Mouse (Mus musculus): Measurements from ENCODE around the gene Timp3.
A peak's percentile ranks its signal among the peaks of the same experiment; 100 is the strongest.

Gene Timp3

DNA sequence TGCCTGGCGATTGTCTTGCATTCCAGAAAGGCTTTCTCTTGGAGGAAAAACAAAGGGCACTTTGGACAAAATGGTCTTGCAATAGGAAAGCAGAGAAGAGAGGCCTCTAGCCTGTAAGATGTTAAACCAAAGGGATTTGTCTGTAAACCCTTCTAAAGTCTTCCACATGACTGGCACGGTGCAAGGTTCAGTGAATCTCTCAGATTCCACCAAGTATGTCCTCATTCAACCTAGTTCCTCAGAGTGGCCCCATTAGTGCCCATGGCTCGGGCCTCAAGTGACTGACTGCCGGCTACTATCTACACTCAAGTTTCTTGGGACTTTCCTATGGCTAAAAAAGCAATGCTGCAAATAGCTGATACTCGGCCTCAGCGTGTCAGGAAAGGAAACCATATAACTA lies 1.8 kb upstream of the Timp3 start:
- DNase-seq, result no peak

DNA sequence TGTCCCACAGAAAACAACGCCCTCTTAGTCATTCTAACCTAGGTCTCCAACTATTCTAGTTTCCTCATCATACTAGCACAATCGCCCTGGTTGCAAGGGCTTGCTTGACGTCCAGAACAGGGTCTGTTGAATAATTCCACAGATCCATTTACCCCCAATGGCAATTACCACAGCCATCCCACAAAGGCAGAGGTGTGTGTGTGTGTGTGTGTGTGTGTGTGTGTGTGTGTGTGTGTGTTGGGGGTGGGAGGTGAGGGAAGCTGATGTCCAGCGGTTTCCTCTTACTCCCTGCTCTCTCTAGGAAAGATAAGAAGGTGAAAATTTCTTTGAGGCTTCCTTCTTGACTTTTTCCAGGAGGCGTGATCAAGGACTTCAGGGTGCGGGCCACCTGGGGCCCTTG lies 377 bp upstream of the Timp3 start:
- DNase-seq, result no peak

DNA sequence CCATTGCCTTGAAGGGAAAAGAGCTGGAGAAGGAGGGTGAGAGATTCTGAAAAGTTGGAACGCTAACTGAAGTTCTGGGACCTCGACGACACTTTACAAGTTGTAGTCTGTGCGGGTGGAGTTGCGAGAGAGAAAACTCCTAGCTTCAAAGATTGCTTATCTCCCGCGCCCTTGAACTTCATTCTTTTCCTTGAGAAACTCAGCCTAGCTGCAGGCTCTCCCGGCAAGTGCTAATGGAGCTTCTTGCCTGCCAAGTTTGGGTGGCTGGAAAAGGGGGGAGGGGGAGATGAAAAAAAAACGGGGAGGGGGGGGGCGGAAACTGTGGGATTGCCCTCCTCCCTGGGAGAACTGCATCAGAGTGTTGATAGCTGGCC lies 932 bp downstream of the Timp3 start:
- no peak for DNase-seq

DNA sequence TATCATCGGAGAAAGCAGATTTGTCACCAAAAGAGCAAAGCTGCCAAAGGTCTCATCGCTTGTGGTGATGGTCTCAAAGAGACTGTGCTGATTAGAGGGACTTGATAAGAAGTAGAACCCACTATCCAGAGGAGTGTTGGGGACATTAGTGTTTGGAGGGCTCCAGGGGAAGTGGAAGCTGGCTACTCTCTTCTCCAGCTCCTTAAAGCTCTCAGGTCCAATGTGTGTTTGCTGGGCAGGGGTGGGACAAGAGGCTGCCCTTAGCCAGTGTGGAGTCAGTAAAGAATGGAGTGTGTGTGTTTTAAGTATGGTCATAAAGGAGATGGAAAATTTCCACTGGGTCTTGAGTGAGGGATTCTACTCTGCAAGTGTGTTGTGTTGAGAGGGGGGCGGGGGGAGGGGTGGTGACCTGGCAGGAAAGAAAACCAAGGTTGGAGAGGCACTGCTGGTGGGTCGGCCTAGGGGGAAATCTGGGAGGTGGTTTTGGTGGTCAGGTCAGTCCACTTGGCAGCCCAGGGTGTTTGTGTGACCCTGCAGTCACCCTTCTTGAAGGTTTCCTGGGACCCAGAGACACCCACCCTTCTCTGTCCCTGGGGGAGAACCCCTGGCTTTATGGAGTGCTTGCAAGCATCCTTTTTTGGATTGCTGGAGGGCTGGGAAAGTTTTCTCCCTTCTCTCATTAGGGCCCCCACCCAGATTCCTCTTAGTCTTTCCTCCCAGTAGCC lies 1.6 kb downstream of the Timp3 start:
- DNase-seq, result no peak

DNA sequence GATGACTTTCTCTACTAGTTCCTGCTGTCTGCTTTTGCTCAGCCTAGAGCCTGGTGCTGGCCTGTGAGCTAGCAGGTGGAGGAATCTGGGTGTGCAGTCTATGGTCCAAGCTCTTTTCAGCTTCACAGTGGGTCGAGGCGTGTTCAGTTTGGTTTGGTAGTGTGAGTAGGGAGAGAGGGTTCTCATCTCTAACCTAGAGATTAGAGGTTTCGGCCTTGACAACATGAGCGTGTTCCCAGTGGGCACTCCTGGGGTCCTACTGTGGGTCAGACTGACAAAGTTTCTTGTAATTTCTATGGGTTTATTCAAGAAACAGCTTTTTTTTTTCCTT lies 2.1 kb downstream of the Timp3 start:
- DNase-seq, result no peak

DNA sequence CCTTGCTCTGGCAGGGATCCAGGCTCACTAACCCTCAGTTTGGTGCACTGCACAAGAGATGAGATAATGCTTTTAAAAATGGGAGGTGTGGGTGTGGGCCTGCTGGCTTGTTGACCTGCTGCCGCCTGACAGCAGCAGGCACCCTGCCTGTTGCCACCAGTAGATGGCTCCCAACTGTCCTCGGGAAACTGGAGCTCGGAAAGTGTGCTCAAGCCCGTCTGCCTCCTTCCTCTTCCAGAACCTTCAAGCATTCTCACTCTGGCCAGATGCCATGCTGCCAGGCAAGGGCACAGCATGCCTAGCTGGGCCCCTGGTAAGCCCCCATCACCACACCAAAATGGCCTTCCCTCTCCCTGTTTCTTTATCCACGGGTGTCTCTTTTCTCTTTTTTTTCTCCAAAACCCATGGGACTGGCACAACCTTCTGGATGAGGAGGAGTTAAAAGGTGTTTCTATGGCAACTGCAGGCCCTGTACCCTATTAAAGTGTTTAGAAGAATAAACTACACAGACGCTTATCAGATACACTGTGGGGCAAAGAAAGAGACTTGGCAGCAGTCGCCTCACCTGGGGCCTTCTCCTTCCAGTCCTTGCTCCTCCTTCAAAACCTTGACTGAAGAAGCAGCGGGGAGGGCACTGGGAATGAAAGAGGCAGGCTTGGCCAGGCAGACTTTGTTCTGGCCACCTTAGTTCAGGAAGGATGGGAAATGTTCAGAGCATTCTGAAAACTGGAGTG lies 2.8 kb downstream of the Timp3 start:
- peak; percentile 80 for DNase-seq

DNA sequence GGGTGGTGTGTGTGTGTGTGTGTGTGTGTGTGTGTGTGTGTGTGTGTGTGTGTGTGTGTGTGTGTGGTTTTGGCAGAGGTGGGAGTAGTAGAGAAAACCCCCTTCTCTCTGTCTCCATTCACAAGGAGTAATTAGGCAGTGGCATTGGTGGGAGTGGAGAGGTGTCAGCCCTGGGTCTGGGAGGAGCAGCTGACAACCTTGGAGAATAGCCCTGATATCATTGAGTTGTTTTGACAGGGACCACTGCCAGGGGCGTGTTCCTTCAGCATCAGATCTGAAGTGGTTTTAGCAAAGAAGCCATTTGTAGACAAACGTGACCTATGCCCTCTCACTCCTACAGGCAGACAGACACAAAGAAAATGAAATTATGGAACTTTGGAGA lies 3.3 kb downstream of the Timp3 start:
- DNase-seq, result no peak

DNA sequence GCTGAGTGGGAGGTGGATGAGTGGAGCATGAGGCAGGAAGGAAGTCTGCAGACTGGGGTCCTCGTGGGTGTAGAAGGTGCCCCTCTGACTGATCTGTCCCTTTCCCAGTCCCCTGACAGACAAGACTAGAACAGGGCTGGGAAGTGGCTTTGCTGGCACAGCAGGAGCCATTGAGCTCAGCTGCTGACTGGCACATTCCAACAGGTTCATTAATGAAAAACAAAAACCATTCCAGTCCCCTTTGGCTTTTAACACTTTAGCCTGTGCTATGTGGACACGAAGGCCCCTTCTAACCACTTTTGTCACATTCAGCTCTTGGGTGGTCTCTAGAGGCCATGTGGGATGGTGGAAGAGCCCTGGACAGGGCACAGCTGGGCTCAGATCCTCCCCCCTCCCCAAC lies 4.4 kb downstream of the Timp3 start:
- no peak for DNase-seq

DNA sequence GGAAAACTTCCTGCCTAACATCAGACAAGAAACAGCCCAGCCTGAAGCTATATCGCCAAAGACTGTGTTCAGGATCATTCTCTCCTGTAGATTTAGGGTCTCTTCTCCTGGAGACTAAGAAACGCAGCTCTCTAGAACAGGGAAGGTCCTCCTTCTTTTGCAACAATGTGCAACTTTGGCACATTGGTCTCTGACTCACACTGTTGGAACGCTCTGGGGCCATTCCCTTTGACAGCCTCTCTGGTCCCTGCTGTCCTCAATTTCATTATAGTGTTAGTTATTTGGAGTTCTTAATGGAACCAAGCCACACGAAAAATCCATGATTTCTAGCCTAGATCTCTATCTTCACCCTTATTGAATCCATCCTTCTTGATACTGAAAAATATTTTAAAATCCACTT lies 7.1 kb downstream of the Timp3 start:
- no peak for DNase-seq

DNA sequence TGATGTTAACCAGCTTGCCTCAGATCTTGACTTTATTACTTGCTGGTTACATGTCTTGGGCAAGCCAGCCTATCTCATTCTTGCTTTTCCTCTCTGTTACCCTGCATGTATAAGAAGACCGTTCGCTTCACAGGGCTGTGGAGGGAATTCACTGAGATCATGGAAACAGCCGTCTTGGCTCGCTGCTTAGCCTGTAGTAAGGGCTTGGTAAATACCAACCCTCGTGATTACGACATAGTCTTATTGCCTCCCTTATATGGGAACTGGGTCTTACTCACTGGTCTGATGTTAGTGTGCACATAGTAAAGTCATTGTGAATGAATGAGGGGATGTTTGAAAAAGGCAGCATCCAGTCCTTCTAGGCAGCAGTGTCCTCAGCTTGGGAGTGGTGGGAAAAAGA lies 10.4 kb downstream of the Timp3 start:
- no peak for DNase-seq

DNA sequence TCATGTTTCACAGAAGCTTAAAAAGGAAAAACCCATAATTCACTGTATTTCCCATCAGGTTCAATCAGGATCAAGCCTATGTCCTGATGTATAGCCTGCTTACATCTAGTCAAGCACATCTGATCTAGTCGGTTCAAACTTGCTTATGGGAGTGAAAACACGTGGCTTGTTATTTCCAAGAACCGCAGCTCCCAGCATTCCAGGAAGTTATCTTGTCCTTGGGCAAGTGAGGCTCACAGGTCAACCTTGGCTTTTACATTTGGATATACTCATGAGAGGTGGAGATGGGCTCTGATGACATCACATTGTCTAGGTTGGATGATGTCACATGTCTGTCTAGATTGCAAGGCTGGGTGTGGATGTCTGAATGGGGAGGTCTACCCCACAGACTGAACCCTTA lies 12.8 kb downstream of the Timp3 start:
- DNase-seq, result no peak

DNA sequence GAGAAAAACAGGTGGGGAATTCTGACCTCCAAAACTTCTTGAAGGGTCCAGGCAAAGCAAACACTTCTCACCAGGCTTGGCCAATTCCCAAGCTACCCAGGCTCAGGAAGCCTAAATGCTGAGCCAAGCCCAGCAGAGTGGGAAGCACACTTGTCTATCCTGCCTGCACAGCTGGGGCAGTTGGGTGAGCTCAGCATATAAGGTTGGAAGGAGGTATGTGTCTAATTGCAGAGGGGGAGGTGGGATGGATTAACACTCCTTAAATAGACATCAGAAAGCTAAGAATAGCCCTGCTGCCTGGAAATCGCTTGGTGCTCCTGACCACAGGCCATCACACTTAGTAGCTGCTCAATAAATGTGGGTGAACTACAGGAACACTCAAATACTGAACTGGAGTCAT lies 13.3 kb downstream of the Timp3 start:
- no peak for DNase-seq

DNA sequence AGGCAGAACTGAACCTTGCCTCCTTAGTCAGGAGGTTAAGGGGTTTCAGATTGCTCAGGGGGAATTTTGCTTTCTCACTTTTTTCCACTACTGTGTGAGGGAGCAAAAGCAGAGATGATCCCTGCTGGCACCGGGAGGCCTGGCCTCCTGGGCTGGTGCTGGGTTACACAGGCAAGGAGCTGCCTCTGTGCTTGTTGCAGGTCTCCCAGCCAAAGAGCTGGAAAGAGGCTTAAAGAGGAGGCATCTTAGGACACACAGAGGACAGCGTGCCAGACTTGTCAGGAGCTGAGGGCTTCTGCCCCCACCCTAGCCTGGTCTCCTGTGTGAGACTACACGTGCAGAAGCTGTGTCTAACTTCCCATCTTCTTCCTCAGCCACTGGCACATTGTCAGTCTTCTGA lies 15.3 kb downstream of the Timp3 start:
- DNase-seq, result no peak

DNA sequence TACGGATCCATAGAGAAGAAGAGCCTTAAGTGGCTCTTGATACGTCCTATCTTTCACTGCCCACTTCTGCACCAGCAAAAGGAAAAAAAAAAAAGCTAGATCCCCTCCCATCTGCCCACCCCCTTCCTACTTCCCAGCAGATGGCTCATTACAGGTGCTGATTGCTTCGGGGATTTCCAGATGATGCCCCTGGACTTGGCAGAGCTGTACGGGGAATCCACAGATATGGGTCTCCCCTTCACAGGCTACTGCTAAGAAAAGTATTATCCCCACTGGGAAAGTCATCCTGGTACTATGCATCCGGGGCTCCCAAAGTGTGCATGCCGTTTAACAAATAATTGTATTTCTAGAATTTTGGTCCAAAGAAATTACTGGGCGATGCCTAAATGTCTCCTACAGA lies 17.5 kb downstream of the Timp3 start:
- DNase-seq, result no peak

DNA sequence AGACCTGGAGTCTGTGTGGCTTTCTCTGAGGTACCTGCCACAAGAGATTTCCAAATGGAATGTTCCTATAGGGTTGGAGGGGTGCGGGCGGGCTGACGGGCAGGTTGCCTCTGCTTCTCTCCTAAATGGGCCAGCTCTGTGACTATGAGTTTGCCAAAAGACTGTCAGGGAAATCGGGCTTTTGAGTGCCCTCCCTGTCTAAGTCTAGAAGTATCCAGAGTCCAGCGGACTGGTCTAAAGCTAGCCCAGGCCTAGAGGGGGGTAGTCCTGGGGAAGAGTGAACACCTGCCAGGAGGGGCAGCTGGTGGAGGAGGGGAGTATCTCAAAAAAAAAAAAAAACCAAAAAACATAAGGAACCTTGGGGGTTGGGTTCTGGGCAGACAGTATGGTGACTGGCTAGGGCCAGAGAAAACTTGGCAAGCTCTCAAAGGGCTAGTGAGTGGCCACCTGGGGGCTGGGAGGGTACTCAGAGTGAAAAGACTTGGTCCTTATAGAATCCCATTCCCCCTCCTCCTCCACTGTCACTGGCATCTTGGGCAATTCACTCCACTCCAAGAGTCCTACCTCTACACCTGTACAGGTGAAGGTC lies 18.5 kb downstream of the Timp3 start:
- no peak for DNase-seq

DNA sequence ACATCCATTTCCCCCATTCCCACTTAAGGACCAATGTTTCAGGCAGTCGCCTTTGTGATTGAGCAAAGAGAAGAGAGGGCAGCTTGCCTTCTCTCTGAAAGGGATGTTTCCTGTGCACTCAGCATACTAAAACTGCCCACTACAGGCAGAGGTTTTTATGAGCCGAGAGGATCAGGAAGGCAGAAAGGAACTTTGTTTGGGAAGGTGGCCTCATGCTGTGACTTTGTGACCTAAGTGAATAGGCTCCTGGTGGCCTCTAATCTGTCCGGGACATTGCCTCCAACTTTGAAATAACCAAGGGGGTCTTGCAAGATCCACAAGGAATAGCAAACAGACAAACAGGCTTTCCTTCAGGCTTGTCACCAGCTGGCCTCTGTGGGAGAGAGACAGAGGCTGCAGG lies 19.4 kb downstream of the Timp3 start:
- no peak for DNase-seq

DNA sequence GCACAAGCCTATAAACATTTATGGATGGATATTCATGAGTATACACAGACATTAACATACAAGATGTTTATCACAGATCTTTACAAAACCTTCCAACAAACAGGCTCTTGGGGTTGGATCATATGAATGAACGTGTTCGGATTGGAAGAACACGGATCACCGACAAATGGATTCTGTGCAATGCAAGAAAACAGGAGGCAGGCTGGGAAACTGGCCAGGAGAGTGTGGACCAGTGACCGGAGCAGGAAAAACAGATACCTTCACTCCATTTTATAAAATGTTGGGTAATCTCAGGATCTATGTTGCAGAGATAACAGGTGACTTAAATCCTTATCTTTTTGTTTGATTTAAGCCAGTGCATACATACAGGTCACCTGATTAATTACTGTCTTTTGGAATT lies 20.0 kb downstream of the Timp3 start:
- DNase-seq, result no peak

DNA sequence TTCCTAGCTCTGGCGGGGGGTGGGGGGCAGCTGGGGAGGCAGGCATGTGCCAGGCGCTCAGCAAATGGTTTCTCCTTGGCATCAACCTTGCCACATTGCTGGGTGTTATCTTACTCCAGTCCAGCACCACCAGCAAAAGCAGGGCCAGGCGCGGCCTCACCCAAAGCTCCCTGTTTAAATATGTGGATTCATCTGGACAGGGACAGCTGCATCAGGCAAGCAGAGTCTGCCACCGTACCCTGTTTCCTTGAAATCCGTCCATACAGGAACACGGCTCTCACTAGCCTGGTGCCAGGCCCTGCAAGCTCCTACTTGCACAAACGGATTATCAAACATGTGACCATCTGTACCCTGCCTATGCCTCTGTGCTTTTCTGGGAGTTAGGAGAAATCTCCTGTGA lies 21.0 kb downstream of the Timp3 start:
- no peak for DNase-seq

DNA sequence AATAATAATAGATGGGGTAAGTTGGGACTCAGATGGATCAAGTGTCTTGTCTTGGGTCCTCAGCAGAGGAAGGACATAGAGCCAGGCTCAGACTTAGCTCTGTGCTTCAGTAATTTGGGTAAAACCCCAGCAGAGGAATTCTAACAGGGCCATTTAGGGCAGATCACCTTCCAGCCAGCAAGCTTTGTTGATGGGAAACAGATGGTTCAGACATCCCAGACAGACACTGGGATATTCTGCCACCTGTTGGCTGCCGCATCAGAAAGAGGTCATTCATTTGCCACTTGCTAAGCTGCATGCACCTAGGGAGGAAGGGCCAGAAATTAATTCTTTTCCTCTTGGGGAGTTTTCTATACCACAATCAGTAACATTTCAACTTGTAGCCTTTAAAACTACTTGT lies 21.8 kb downstream of the Timp3 start:
- DNase-seq, result no peak

DNA sequence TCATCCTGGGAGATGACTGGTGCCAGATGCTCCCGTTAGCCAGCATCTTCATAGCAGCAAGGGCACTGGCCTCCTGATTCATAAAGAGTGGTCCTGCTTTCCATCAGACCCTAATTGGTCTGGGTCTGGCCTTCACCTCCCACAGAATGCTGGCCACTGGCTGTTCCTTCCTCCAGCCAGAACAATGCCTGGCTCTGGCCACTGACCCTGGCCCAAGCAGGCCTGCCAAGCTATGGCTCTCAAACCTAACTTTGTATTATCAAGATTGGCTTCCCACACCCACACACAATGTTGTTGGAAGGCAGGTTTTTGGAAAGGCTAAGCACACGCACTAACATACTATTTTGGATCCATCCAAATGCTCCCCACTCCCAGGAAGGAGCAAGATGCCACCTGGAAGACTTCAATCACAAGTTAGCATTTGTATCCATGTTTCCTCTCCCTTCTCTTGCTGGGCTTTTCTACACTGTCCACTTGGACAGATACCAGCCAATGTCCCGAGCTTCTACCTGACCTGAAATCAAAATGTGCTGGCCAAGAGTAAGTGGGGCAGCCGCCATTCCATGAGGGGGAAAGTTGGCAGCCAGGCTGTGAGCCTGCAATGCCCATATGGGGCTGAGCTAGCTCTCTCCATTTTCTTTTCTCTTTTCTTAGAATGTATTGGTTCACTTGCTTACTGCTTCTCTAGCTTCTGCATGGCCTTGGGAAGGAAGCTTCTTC lies 23.3 kb downstream of the Timp3 start:
- DNase-seq, result peak; percentile 76

DNA sequence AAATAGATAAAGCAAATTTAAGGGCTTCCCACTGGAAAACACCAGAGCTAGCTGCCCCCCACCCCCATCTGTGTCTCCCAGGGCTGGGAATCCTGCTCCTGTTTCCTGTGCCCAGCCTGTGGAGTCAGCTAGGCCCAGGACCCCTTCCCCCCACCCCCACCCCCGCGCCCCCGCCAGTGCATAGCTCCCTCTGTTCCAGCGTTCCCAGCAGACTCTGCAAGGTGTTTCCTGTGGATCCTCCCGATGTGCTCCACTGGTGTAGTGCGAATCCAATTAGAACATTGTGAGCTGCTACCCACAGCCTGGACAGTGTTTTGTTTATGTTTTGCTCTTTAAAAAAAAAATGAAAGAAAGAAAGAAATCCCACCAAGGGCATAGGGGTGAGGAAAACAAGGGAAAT lies 25.1 kb downstream of the Timp3 start:
- DNase-seq, result no peak

DNA sequence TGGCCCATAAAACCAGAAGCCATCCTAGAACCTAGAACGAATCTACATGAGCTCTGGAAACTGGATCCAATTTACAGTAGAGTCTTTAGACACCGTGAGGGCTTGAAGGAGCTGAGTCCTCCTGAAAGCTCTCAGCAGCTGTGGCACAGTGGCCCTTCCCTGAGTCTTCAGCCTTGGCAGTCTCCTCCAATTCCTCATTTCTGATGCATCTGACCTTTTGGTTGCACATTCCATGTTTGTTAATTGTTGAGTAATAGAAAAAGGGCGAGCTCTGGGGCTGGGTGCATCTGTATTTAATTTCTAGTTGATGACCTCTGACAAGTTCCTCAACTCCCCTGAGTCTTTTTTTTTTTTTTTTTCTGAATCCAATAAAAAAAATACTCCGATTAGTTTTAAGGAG lies 28.0 kb downstream of the Timp3 start:
- DNase-seq, result no peak

DNA sequence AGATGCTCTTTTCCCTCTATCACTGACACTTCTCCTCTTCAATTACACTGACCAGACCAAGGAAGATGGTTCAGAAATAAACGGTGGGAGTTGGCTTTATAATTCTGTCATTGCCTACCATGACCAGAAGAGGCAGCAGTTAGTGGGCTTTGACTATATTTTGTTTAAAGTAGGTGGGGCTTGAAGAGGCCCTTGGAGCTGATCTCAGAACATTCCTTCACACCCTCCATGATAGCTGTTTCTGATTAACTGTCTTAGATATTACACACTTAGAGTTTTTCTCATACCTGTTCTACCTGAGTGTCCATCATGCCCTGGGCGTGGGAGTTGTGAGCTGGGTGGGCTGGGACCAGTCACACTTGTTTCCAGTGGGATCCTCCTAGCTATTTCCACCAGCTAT lies 28.5 kb downstream of the Timp3 start:
- DNase-seq, result no peak

DNA sequence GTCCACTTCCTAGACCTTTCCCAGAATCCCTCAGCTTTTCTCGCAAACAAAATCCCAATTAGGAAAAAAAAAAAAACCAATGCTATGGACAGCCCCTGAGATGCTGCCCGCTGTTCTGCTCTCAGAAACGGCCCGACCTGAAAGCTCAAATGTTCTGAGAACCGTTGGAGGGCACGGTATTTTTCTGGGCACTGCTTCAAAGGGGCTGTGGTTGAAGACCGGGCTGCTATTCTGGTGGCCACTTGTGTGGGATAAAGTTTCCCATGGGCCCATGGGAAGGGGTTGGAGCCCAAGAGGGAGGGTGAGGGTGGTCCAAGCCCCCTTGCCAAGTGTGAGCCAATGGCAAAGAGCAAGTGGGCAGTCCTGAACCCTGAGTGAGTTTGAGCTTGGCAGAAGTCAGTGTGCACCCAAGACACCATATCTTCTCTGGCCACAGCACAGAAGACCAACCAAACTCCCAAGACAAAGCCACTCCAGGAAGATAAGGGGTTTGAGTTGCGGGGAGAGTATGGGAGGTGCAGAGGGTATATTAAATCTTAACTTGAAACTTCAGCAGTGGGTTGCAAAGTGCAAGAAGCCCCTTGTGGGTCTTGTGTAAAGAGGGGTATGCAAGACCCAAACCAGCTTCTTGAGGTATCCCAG lies 29.2 kb downstream of the Timp3 start:
- DNase-seq, result no peak
